Mouse (Mus musculus) midbrain, embryonic 14.5 days (tissue): ENCODE results near the gene Otulinl. TPM values are rescaled to one million over a fixed set of nuclear protein-coding genes. Genes with fewer than 3 reads are reported as not detected.

Experiments
- ATAC-seq: fragments of 200-750 bp; cut with Nextera tagmentation; 2 replicates; pipeline ENCODE4 v1.8.0; 2017; ENCODE audit warnings: moderate number of reproducible peaks, moderate library complexity; ENCODE audit not compliant: low FRiP score, low TSS enrichment
- DNase-seq: peaks from one replicate; pipeline ENCODE4 v3.0.0-alpha.2; 2015
- H3K27ac ChIP-seq: fragments of 300-500 bp; sonication (generic); replicated peaks from 2 replicates; pipeline ENCODE4 v1.5.1; 2014; ENCODE audit warnings: mild to moderate bottlenecking, low read depth, low read length, moderate library complexity
- H3K27me3 ChIP-seq: fragments of 300-500 bp; sonication (generic); 2 replicates; pipeline ENCODE4 v1.6.1; 2014; ENCODE audit warnings: low read length, control low read depth, mixed read lengths; ENCODE audit not compliant: control insufficient read depth, insufficient read depth
- H3K36me3 ChIP-seq: fragments of 300-500 bp; sonication (generic); 2 replicates; pipeline ENCODE4 v1.6.1; 2014; ENCODE audit warnings: low read length, control low read depth; ENCODE audit not compliant: control insufficient read depth, insufficient read depth
- H3K4me1 ChIP-seq: fragments of 300-500 bp; sonication (generic); 2 replicates; pipeline ENCODE4 v1.6.1; 2014; ENCODE audit warnings: mild to moderate bottlenecking, antibody characterized with exemption, low read length, control low read depth; ENCODE audit not compliant: control insufficient read depth, insufficient read depth
- H3K4me2 ChIP-seq: fragments of 300-500 bp; sonication (generic); 2 replicates; pipeline ENCODE4 v1.6.1; 2014; ENCODE audit warnings: mild to moderate bottlenecking, low read length, moderate library complexity
- H3K4me3 ChIP-seq: fragments of 300-500 bp; sonication (generic); replicated peaks from 2 replicates; pipeline ENCODE4 v1.5.1; 2014; ENCODE audit warnings: low read depth, low read length
- H3K9ac ChIP-seq: fragments of 300-500 bp; sonication (generic); replicated peaks from 2 replicates; pipeline ENCODE4 v1.6.1; 2014; ENCODE audit warnings: mild to moderate bottlenecking, low read length, moderate library complexity
- H3K9me3 ChIP-seq: fragments of 300-500 bp; sonication (generic); 2 replicates; pipeline ENCODE4 v1.6.1; 2016; ENCODE audit warnings: low read length, control low read depth, mixed read lengths; ENCODE audit not compliant: control insufficient read depth
- WGBS: fragments of 180-500 bp; shearing (Covaris S2); extraction: QIAGEN DNeasy Blood & Tissue Kit; methylation state at CpG from one replicate; pipeline ENCODE4 v1.1.7; 2014; 5-methylcytosine and 5-hydroxymethylcytosine counted together
- polyA plus RNA-seq: library from polyadenylated mRNA; unstranded; fragments of >200 nt; fragmentation: Nextera tagmentation; extraction: Ambion mirVana; gene quantifications from 2 replicates; pipeline ENCODE4 v1.2.1, GENCODE M21; 2014

Gene Otulinl
- polyA plus RNA-seq, 1 experiment from 2014 or later, result 10.7 TPM

GRCm38 (mm10) chr15:27666911-27667539, 14.4 kb downstream of the Otulinl start:
- Histone ChIP-seq H3K27me3 (no peaks in the 10 kb centered on the region), H3K4me2 (no peak overlapping the region), H3K36me3 (no peaks in the 10 kb centered on the region), H3K4me1 (peaks cover 7% of the 10 kb centered on the region; the same call in 1 of the 2 replicates), H3K9ac (no peak overlapping the region), H3K4me3 (no peak overlapping the region), H3K9me3 (no peaks in the 10 kb centered on the region), H3K27ac (no peak overlapping the region)
- ATAC-seq, result no peak
- DNase-seq, result no peak
- 70% methylated on average over 9 of the region's 9 CpGs for WGBS

- H3K9ac ChIP-seq, result peak overlapping the region; percentile 10; the same call in 1 of the 2 replicates
- DNase-seq, result peak; percentile 64
- no peaks in the 10 kb centered on the region for H3K27me3 ChIP-seq
- peak; percentile 55 for ATAC-seq
- peak overlapping the region; percentile 15; the same call in 1 of the 2 replicates for H3K4me3 ChIP-seq
- H3K4me2 ChIP-seq, result peak overlapping the region; percentile 42
- no peaks in the 10 kb centered on the region for H3K36me3 ChIP-seq
- 51% methylated on average over 21 of the region's 21 CpGs for WGBS
- H3K4me1 ChIP-seq, result peaks cover 7% of the 10 kb centered on the region; the same call in 1 of the 2 replicates
- 0 out of 2 replicates have a peak overlapping the region, but pooled peaks have one; percentile 13 for H3K27ac ChIP-seq
- no peaks in the 10 kb centered on the region for H3K9me3 ChIP-seq
Observed at GRCm38 (mm10) chr15:27665392-27665911, 15.9 kb downstream of the Otulinl start.

GRCm38 (mm10) chr15:27664126-27664525, 17.3 kb downstream of the Otulinl start:
- H3K9me3 ChIP-seq, result no peaks in the 10 kb centered on the region
- DNase-seq (no peak), ATAC-seq (no peak)
- WGBS, result 96% methylated on average over 9 of the region's 9 CpGs
- no peak overlapping the region for H3K4me2 ChIP-seq
- no peak overlapping the region for H3K4me3 ChIP-seq
- H3K9ac ChIP-seq, result no peak overlapping the region
- H3K36me3 ChIP-seq, result no peaks in the 10 kb centered on the region
- no peak overlapping the region for H3K27ac ChIP-seq
- H3K27me3 ChIP-seq, result no peaks in the 10 kb centered on the region
- peaks cover 7% of the 10 kb centered on the region; the same call in 1 of the 2 replicates for H3K4me1 ChIP-seq

GRCm38 (mm10) chr15:27662699-27663098, 18.7 kb downstream of the Otulinl start:
- WGBS, result 55% methylated on average over 1 of the region's 1 CpGs
- no peaks in the 10 kb centered on the region for H3K27me3 ChIP-seq
- no peak overlapping the region for H3K27ac ChIP-seq
- no peak overlapping the region for H3K4me3 ChIP-seq
- peaks cover 7% of the 10 kb centered on the region; the same call in 1 of the 2 replicates for H3K4me1 ChIP-seq
- H3K9ac ChIP-seq, result no peak overlapping the region
- DNase-seq, result no peak
- no peaks in the 10 kb centered on the region for H3K9me3 ChIP-seq
- no peak overlapping the region for H3K4me2 ChIP-seq
- no peak for ATAC-seq
- H3K36me3 ChIP-seq, result no peaks in the 10 kb centered on the region

- peaks cover 7% of the 10 kb centered on the region; the same call in 1 of the 2 replicates for H3K4me1 ChIP-seq
- no peaks in the 10 kb centered on the region for H3K36me3 ChIP-seq
- 97% methylated on average over 6 of the region's 6 CpGs for WGBS
- ATAC-seq, result no peak
- H3K9ac ChIP-seq, result no peak overlapping the region
- no peak for DNase-seq
- no peak overlapping the region for H3K27ac ChIP-seq
- H3K4me2 ChIP-seq, result no peak overlapping the region
- H3K4me3 ChIP-seq, result no peak overlapping the region
- no peaks in the 10 kb centered on the region for H3K27me3 ChIP-seq
- H3K9me3 ChIP-seq, result no peaks in the 10 kb centered on the region
Observed at GRCm38 (mm10) chr15:27661696-27662095, 19.7 kb downstream of the Otulinl start.

GRCm38 (mm10) chr15:27659592-27660244, 21.7 kb downstream of the Otulinl start:
- DNase-seq (peak; percentile 91), ATAC-seq (no peak)
- H3K27me3 ChIP-seq, result no peaks in the 10 kb centered on the region
- H3K4me3 ChIP-seq, result no peak overlapping the region
- H3K9me3 ChIP-seq, result no peaks in the 10 kb centered on the region
- 42% methylated on average over 17 of the region's 17 CpGs for WGBS
- no peaks in the 10 kb centered on the region for H3K4me1 ChIP-seq
- H3K9ac ChIP-seq, result no peak overlapping the region
- H3K4me2 ChIP-seq, result no peak overlapping the region
- no peaks in the 10 kb centered on the region for H3K36me3 ChIP-seq
- no peak overlapping the region for H3K27ac ChIP-seq

GRCm38 (mm10) chr15:27659143-27659542, 22.2 kb downstream of the Otulinl start:
- no peak overlapping the region for H3K4me3 ChIP-seq
- no peaks in the 10 kb centered on the region for H3K9me3 ChIP-seq
- H3K4me2 ChIP-seq, result no peak overlapping the region
- H3K27me3 ChIP-seq, result no peaks in the 10 kb centered on the region
- no peak overlapping the region for H3K9ac ChIP-seq
- 89% methylated on average over 5 of the region's 5 CpGs for WGBS
- no peaks in the 10 kb centered on the region for H3K36me3 ChIP-seq
- ATAC-seq (no peak), DNase-seq (no peak)
- H3K4me1 ChIP-seq, result no peaks in the 10 kb centered on the region
- no peak overlapping the region for H3K27ac ChIP-seq

- H3K4me3 ChIP-seq, result no peak overlapping the region
- no peaks in the 10 kb centered on the region for H3K36me3 ChIP-seq
- 94% methylated on average over 4 of the region's 4 CpGs for WGBS
- no peak overlapping the region for H3K27ac ChIP-seq
- no peaks in the 10 kb centered on the region for H3K4me1 ChIP-seq
- no peak for ATAC-seq
- H3K27me3 ChIP-seq, result no peaks in the 10 kb centered on the region
- DNase-seq, result no peak
- H3K9me3 ChIP-seq, result no peaks in the 10 kb centered on the region
- H3K9ac ChIP-seq, result no peak overlapping the region
- H3K4me2 ChIP-seq, result no peak overlapping the region
Observed at GRCm38 (mm10) chr15:27658356-27658755, 23.0 kb downstream of the Otulinl start.
